Mouse (Mus musculus) E14TG2a.4 (cell line): ENCODE measurements at regions not wholly inside any gene's neighbourhood (a gene's known extent, or its start where the extent isn't known, plus 50 kb on each side); places are given as distances from the start of the nearest gene placed in this dataset.

Experiments used
- CTCF ChIP-seq: conservative IDR thresholded peaks from 2 replicates; pipeline ENCODE4 v1.5.1; 2014; ENCODE audit warnings: low read length
- NANOG ChIP-seq: IDR thresholded peaks from 2 replicates; pipeline ENCODE4 v1.6.1; 2014; ENCODE audit warnings: borderline replicate concordance, low read length, mixed read lengths

GRCm38 (mm10) chr11:112615629-112616028 lies 166.4 kb upstream of the Sox9 start:
- no peak for TF ChIP-seq CTCF
- no peak for TF ChIP-seq NANOG
